8 mouse cellular contexts compared by ENCODE assay signal in genomic region chr12:102878031-102878823, GRCm38 (mm10). TPM values are rescaled to one million over a fixed set of nuclear protein-coding genes. Genes with fewer than 3 reads are reported as not detected.
A peak's percentile ranks its signal among the peaks of the same experiment; 100 is the strongest.
DNase-seq lines count a peak whose midpoint lies in the region; ATAC-seq and TF ChIP-seq lines count a peak whose summit lies in the region.

Gene Btbd7 (minus strand): TSS chr12:102878471.

- H3K27me3 ChIP-seq in embryonic facial prominence, embryonic 15.5 days, result no peaks in the 10 kb centered on the region
- H3K27me3 ChIP-seq in kidney, embryonic 14.5 days (ENCODE audit: control insufficient read depth, insufficient read depth, low read length), result no peaks in the 10 kb centered on the region
- H3K27me3 ChIP-seq in limb, embryonic 15.5 days, result no peaks in the 10 kb centered on the region

- TF ChIP-seq CTCF in bone marrow, adult 2 months (IDR thresholded peaks at IDR 0.05; ENCODE audit: control insufficient read depth, insufficient read depth, low read length), result no peak

- ATAC-seq in embryonic facial prominence, embryonic 15.5 days (ENCODE audit: insufficient number of reproducible peaks, low FRiP score, low TSS enrichment, low read depth), result peak; percentile 96
- ATAC-seq in kidney, embryonic 14.5 days (ENCODE audit: low FRiP score, low TSS enrichment), result peak; percentile 97
- ATAC-seq in limb, embryonic 15.5 days (ENCODE audit: insufficient number of reproducible peaks, low FRiP score, low TSS enrichment, low read depth), result peak; percentile 94

- peak within 1 kb of the TSS; percentile 78 for H3K4me3 ChIP-seq in bone marrow, adult 2 months (replicated peaks; ENCODE audit: control insufficient read depth, low read depth, low read length)
- peak within 1 kb of the TSS; percentile 92 for H3K4me3 ChIP-seq in embryonic facial prominence, embryonic 15.5 days (replicated peaks)
- H3K4me3 ChIP-seq in kidney, embryonic 14.5 days (ENCODE audit: low read length), result peak within 1 kb of the TSS; percentile 93
- H3K4me3 ChIP-seq in limb, embryonic 15.5 days, result peak within 1 kb of the TSS; percentile 99

- H3K36me3 ChIP-seq in embryonic facial prominence, embryonic 15.5 days, result no peaks in the 10 kb centered on the region
- H3K36me3 ChIP-seq in kidney, embryonic 14.5 days (ENCODE audit: control insufficient read depth, insufficient read depth, low read length), result no peaks in the 10 kb centered on the region
- no peaks in the 10 kb centered on the region for H3K36me3 ChIP-seq in limb, embryonic 15.5 days

- peak; percentile 91 for DNase-seq in 416B (ENCODE audit: low read depth)
- DNase-seq in heart, adult 9 months (ENCODE audit: low spot score in 2 of 2), result peak; percentile 96 to 97
- peak; percentile 64 to 90 for DNase-seq in monocyte, adult 2 months (ENCODE audit: low read depth in 1 of 2, low spot score in 2 of 2)
- DNase-seq in spleen, postnatal 36 days (ENCODE audit: low spot score in 2 of 2), result peak; percentile 94 to 95

- H3K9ac ChIP-seq in embryonic facial prominence, embryonic 15.5 days, result peak within 1 kb of the TSS; percentile 96
- H3K9ac ChIP-seq in kidney, embryonic 14.5 days (ENCODE audit: low read depth, low read length), result peak within 1 kb of the TSS; percentile 94
- H3K9ac ChIP-seq in limb, embryonic 15.5 days, result peak within 1 kb of the TSS; percentile 90

- 1% methylated on average over 87 of the region's 95 CpGs for WGBS in bone marrow, adult 2 months
- under 1% methylated on average over 56 of the region's 95 CpGs for whole genome bisulfite sequencing in embryonic facial prominence, embryonic 15.5 days
- under 1% methylated on average over 53 of the region's 95 CpGs for WGBS in kidney, embryonic 14.5 days
- WGBS in limb, embryonic 15.5 days, result under 1% methylated on average over 59 of the region's 95 CpGs

- no peaks in the 10 kb centered on the region for H3K9me3 ChIP-seq in embryonic facial prominence, embryonic 15.5 days (replicated peaks)
- no peaks in the 10 kb centered on the region for H3K9me3 ChIP-seq in kidney, embryonic 14.5 days (ENCODE audit: control insufficient read depth, low read length)
- H3K9me3 ChIP-seq in limb, embryonic 15.5 days, result no peaks in the 10 kb centered on the region

- peak within 1 kb of the TSS; percentile 98 for H3K27ac ChIP-seq in bone marrow, adult 2 months (ENCODE audit: control insufficient read depth, insufficient read depth, low read depth, low read length, poor library complexity)
- H3K27ac ChIP-seq in embryonic facial prominence, embryonic 15.5 days (replicated peaks), result peak within 1 kb of the TSS; percentile 97
- peak within 1 kb of the TSS; percentile 94 for H3K27ac ChIP-seq in kidney, embryonic 14.5 days (ENCODE audit: low read depth, low read length)
- peak within 1 kb of the TSS; percentile 97 for H3K27ac ChIP-seq in limb, embryonic 15.5 days

- peaks cover 2% of the 10 kb centered on the region for H3K4me1 ChIP-seq in bone marrow, adult 2 months (ENCODE audit: control insufficient read depth, insufficient read depth, low read length)
- H3K4me1 ChIP-seq in embryonic facial prominence, embryonic 15.5 days, result peaks cover 10% of the 10 kb centered on the region
- H3K4me1 ChIP-seq in kidney, embryonic 14.5 days (ENCODE audit: control insufficient read depth, insufficient read depth, low read length), result peaks cover 16% of the 10 kb centered on the region
- H3K4me1 ChIP-seq in limb, embryonic 15.5 days, result peaks cover 19% of the 10 kb centered on the region

- H3K4me2 ChIP-seq in embryonic facial prominence, embryonic 15.5 days (replicated peaks), result peak within 1 kb of the TSS; percentile 69
- H3K4me2 ChIP-seq in kidney, embryonic 14.5 days (replicated peaks; ENCODE audit: low read depth, low read length), result peak within 1 kb of the TSS; percentile 68
- peak within 1 kb of the TSS; percentile 70 for H3K4me2 ChIP-seq in limb, embryonic 15.5 days

- no peak for TF ChIP-seq POLR2A in bone marrow, adult 2 months (IDR thresholded peaks at IDR 0.05; ENCODE audit: borderline replicate concordance, control insufficient read depth, low read depth, low read length)

RNA-seq across cellular contexts. Expression of gene Btbd7, which starts in this region (rescaled TPM):
- polyA plus RNA-seq in bone marrow, adult 2 months (2011; ENCODE audit: insufficient read depth, insufficient read length, low replicate concordance, missing spikeins), result 6.8 and 8.0 TPM in 2 replicates
- 19.3 and 20.3 TPM in 2 replicates for polyA plus RNA-seq in embryonic facial prominence, embryonic 15.5 days (2015; fragmentation: Nextera tagmentation; extraction: Ambion mirVana)
- polyA plus RNA-seq in kidney, embryonic 14.5 days (2014; fragmentation: Nextera tagmentation; extraction: Ambion mirVana), result 17.7 and 24.0 TPM in 2 replicates
- 14.5 and 18.7 TPM in 2 replicates for polyA plus RNA-seq in limb, embryonic 15.5 days (2015; fragmentation: Nextera tagmentation; extraction: Ambion mirVana)

Comparison
In these comparisons a context has a peak if more than half of its experiments do, and no peak if none do; other contexts are left out.
1. Peak in every context shown above with its lines: DNase-seq, ATAC-seq, H3K4me3 ChIP-seq and H3K27ac ChIP-seq.